Mouse (Mus musculus): ENCODE data around the gene Gm21190. TPM values are rescaled to one million over a fixed set of nuclear protein-coding genes. Genes with fewer than 3 reads are reported as not detected.
"Not testable (repeated sequence)": the region's sequence is repeated elsewhere in the genome, so short reads cannot be mapped to it uniquely, and the experiment has no call there.

The Gm21190 gene
- polyA plus RNA-seq, 1 experiment from 2014 or later, result not detected

DNA sequence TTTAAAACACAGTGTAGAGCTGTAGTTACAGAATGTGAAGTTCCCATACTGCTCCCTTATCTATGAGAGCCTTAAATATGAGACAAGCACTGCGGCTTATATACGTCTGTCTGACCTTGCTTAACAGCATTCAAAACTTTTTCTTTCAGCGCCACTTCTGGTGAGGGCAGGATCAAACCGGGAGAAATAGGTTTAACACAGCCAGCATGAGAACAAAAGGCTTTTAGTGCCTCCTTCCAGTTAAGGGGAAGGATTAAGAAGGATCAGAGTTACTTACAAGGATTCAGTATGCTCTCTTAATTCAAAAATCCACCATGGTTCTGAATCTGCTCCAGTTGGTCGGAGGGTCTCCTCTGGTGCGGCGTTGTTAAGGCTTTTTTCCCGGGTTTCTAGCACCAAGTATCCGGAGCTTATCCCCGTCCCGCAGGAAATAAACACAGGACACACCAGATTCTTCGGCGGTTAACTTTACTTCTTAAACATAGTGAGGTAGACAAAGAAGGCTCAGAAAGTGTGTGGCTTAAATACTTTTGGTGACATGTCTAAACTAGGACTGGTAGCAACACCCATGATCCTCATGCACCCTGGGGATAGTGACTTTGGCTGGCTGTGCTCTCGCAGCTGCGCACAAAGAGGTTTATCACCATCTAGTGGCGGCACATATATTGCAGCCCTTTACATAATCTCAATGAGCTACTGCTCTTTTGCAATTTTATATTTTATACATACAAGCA is 22.3 kb downstream of the Gm21190 start:
- Histone ChIP-seq H3K27me3 (ENCODE audit: control insufficient read depth, insufficient read depth, low read length) (no peaks in the 10 kb centered on the region), H3K27ac (ENCODE audit: low read length) (no peak overlapping the region), H3K4me1 (ENCODE audit: control insufficient read depth, insufficient read depth, low read length) (no peaks in the 10 kb centered on the region), H3K9ac (replicated peaks; ENCODE audit: low read depth, low read length) (no peak overlapping the region), H3K4me2 (replicated peaks; ENCODE audit: low read depth, low read length) (0 out of 2 replicates have a peak overlapping the region, but pooled peaks have one; percentile 3), H3K9me3 (ENCODE audit: control insufficient read depth, low read depth, low read length) (peaks cover 7% of the 10 kb centered on the region), H3K36me3 (ENCODE audit: control insufficient read depth, insufficient read depth, low read length) (no peaks in the 10 kb centered on the region), H3K4me3 (ENCODE audit: low read depth, low read length) (no peak overlapping the region)
- 44% methylated on average over 16 of the region's 16 CpGs for WGBS
- ATAC-seq (ENCODE audit: insufficient number of reproducible peaks, insufficient read depth, low FRiP score, low read depth), result peak; percentile 76; the same call in 1 of the 2 replicates

DNA sequence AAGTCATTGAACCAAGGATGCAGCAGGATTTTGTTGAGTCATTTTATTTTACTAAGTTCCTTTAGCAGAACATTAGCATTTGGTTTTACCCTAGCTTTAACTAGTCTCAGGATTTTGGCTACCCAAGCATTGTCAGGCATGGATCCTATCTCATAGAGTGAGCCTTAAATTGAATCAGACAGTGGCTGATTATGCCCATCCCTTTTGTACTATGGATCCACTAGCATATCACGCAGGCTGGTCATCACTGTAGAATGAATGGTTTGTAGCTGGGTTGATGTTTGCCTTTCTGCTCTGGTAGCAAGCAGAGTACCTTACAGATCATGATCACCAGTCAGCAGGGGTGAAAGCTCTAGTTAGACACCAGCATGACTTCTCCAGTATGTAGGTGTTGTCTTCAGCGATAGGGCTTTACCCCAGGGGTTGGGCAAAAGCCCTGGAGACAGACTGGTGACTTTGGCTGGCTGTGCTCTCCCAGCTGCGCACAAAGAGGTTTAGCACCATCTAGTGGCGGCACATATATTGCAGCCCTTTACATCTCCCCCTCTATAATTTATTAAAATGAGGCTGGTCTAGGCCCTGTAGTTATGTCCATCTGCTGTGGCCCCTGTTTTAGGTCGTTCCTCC is 30.1 kb downstream of the Gm21190 start:
- H3K27me3 ChIP-seq (ENCODE audit: control insufficient read depth, insufficient read depth, low read length); H3K4me2 ChIP-seq (replicated peaks; ENCODE audit: low read depth, low read length); H3K9ac ChIP-seq (replicated peaks; ENCODE audit: low read depth, low read length); H3K4me1 ChIP-seq (ENCODE audit: control insufficient read depth, insufficient read depth, low read length); H3K9me3 ChIP-seq (ENCODE audit: control insufficient read depth, low read depth, low read length); H3K27ac ChIP-seq (ENCODE audit: low read length); H3K4me3 ChIP-seq (ENCODE audit: low read depth, low read length); H3K36me3 ChIP-seq (ENCODE audit: control insufficient read depth, insufficient read depth, low read length): not testable (repeated sequence)
- ATAC-seq (ENCODE audit: insufficient number of reproducible peaks, insufficient read depth, low FRiP score, low read depth), result peak; percentile 87
- 35% methylated on average over 5 of the region's 5 CpGs for WGBS

DNA sequence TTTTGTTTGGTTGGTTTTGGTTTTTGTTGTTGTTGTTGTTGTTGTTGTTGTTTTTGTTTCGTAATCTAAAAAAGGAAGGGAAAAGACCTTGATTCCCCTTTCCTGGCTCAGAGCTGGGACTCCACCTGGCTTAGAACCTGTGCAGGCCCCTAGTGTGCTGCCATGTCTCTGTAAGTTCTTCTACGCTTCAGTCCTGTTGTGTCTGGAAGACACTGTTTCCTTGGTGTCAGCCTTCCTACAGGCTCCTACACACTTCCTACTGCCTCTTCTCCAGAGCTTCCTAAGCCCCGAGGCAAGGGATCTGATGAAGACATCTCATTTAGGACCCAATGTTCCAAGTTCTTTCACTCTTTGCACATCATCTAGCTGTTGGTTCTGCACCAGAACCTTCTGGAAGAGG is 30.7 kb downstream of the Gm21190 start:
- WGBS, result 73% methylated on average over 3 of the region's 3 CpGs
- H3K4me3 ChIP-seq (ENCODE audit: low read depth, low read length); H3K36me3 ChIP-seq (ENCODE audit: control insufficient read depth, insufficient read depth, low read length); H3K27ac ChIP-seq (ENCODE audit: low read length); H3K9ac ChIP-seq (replicated peaks; ENCODE audit: low read depth, low read length); H3K4me2 ChIP-seq (replicated peaks; ENCODE audit: low read depth, low read length); H3K9me3 ChIP-seq (ENCODE audit: control insufficient read depth, low read depth, low read length); H3K27me3 ChIP-seq (ENCODE audit: control insufficient read depth, insufficient read depth, low read length); H3K4me1 ChIP-seq (ENCODE audit: control insufficient read depth, insufficient read depth, low read length): not testable (repeated sequence)
- ATAC-seq (ENCODE audit: insufficient number of reproducible peaks, insufficient read depth, low FRiP score, low read depth), result 0 out of 2 replicates have a peak, but pooled peaks have one; percentile 33

DNA sequence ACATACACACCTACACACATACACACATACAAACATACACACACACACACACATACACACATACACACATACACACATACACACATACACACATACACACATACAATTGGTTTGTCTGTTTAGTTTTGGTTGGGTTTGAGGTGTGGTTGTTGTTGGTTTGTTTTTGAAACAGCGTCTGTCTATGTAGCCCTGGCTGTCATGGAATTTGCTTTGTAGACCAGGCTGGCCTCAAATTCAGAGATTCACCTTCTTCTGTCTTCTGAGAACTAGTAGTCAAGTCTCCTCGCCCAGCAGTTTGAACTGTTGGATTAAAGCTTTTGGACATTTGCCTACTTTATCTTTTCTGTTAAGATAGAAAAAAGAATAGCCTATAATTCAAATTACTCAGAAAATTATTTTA is 38.1 kb downstream of the Gm21190 start:
- H3K4me2 ChIP-seq (replicated peaks; ENCODE audit: low read depth, low read length); H3K9ac ChIP-seq (replicated peaks; ENCODE audit: low read depth, low read length); H3K27me3 ChIP-seq (ENCODE audit: control insufficient read depth, insufficient read depth, low read length); H3K4me1 ChIP-seq (ENCODE audit: control insufficient read depth, insufficient read depth, low read length); H3K9me3 ChIP-seq (ENCODE audit: control insufficient read depth, low read depth, low read length); H3K36me3 ChIP-seq (ENCODE audit: control insufficient read depth, insufficient read depth, low read length); H3K4me3 ChIP-seq (ENCODE audit: low read depth, low read length); H3K27ac ChIP-seq (ENCODE audit: low read length): not testable (repeated sequence)
- ATAC-seq (ENCODE audit: insufficient number of reproducible peaks, insufficient read depth, low FRiP score, low read depth), result 0 out of 2 replicates have a peak, but pooled peaks have one; percentile 58
- 53% methylated on average over 2 of the region's 2 CpGs for WGBS

DNA sequence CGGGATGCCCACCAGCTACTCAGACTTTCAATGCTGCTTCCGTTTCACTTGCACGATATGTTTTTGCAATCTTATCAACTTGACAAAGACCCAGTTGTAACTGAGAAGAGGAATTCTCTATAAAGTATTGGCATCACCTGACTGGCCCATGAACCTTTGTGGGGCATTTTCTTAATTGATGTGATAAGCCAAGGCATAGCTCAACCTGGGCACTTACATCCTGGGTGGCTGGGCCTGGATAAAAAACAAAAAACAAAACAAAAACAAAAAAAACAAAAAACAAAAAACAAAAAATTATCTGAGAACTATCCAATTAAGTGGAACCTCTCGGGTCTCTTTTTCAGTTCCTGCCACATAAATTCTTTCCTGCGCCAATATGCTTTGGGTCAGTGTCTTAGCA is 40.3 kb downstream of the Gm21190 start:
- Histone ChIP-seq H3K27me3 (ENCODE audit: control insufficient read depth, insufficient read depth, low read length) (no peaks in the 10 kb centered on the region), H3K27ac (ENCODE audit: low read length) (no peak overlapping the region), H3K4me3 (ENCODE audit: low read depth, low read length) (no peak overlapping the region), H3K9ac (replicated peaks; ENCODE audit: low read depth, low read length) (no peak overlapping the region), H3K4me2 (replicated peaks; ENCODE audit: low read depth, low read length) (no peak overlapping the region), H3K36me3 (ENCODE audit: control insufficient read depth, insufficient read depth, low read length) (no peaks in the 10 kb centered on the region), H3K4me1 (ENCODE audit: control insufficient read depth, insufficient read depth, low read length) (no peaks in the 10 kb centered on the region), H3K9me3 (ENCODE audit: control insufficient read depth, low read depth, low read length) (no peaks in the 10 kb centered on the region; the same call in 1 of the 2 replicates)
- WGBS, result 82% methylated on average over 5 of the region's 5 CpGs
- ATAC-seq (ENCODE audit: insufficient number of reproducible peaks, insufficient read depth, low FRiP score, low read depth), result peak; percentile 75; the same call in 1 of the 2 replicates

DNA sequence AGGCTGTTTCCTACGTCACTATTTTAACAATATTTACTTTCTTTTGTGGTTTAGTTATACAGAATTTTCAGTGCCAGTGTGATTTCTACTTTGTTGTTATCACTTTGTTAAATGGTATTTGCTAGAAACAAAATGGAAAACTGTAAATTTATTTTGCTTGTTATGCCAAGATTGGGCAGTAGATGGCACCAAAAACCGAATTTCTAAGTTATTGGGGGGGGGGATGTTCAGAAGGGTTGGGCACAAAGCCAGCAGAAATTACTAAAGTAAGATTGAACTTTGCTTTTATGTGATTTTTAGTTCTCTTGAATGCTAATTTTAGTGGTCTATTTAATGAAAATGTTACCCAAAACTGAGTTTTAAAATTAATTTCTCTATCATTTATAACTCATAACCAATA is 44.4 kb downstream of the Gm21190 start:
- 26% methylated on average over 2 of the region's 2 CpGs for WGBS
- not testable (repeated sequence) for H3K27me3 ChIP-seq (ENCODE audit: control insufficient read depth, insufficient read depth, low read length); H3K9ac ChIP-seq (replicated peaks; ENCODE audit: low read depth, low read length); H3K36me3 ChIP-seq (ENCODE audit: control insufficient read depth, insufficient read depth, low read length); H3K9me3 ChIP-seq (ENCODE audit: control insufficient read depth, low read depth, low read length); H3K4me1 ChIP-seq (ENCODE audit: control insufficient read depth, insufficient read depth, low read length); ATAC-seq (ENCODE audit: insufficient number of reproducible peaks, insufficient read depth, low FRiP score, low read depth); H3K4me3 ChIP-seq (ENCODE audit: low read depth, low read length); H3K4me2 ChIP-seq (replicated peaks; ENCODE audit: low read depth, low read length); H3K27ac ChIP-seq (ENCODE audit: low read length)

DNA sequence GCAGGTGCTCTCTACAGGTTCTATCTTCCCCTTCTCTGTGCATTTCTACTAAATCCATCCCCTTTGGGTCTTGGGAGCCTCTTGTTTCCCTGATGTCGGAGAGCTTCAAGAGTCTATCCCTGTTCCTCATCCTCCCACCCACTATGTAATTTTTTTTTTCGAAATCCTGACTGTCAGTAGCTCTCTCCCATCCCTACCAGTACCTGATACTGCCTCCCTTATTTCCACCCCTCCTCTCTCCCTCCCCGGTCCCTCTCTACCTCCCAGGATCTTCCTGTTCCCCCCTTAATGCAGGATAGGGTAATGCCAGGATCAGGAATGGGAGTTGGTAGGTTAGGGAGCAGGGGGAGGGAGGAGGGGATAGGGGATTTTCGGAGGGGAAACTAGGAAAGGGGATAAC is 45.4 kb downstream of the Gm21190 start:
- H3K4me1 ChIP-seq (ENCODE audit: control insufficient read depth, insufficient read depth, low read length); H3K27me3 ChIP-seq (ENCODE audit: control insufficient read depth, insufficient read depth, low read length); H3K4me2 ChIP-seq (replicated peaks; ENCODE audit: low read depth, low read length); H3K4me3 ChIP-seq (ENCODE audit: low read depth, low read length); H3K9me3 ChIP-seq (ENCODE audit: control insufficient read depth, low read depth, low read length); H3K9ac ChIP-seq (replicated peaks; ENCODE audit: low read depth, low read length); H3K27ac ChIP-seq (ENCODE audit: low read length); ATAC-seq (ENCODE audit: insufficient number of reproducible peaks, insufficient read depth, low FRiP score, low read depth); H3K36me3 ChIP-seq (ENCODE audit: control insufficient read depth, insufficient read depth, low read length): not testable (repeated sequence)
- WGBS, result 53% methylated on average over 4 of the region's 4 CpGs

DNA sequence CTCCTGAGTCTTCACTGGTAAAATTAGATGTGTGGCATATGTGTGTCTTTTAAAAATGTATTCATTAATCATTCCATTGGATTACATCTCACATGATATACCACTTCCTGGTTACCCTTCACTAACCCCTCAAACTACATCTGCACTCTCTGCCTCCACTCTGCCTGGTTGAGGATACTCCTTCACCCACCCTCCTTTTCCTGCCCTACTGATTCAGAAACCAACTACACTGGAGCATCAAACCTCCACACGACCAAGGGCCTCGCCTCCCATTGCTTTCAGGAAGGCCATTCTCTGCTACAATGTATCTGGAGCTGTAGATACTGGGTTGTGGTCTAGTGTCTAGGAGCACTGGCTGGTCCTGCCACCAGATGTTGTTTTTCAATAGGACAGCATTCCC is 46.2 kb downstream of the Gm21190 start:
- not testable (repeated sequence) for H3K9me3 ChIP-seq (ENCODE audit: control insufficient read depth, low read depth, low read length); H3K36me3 ChIP-seq (ENCODE audit: control insufficient read depth, insufficient read depth, low read length); ATAC-seq (ENCODE audit: insufficient number of reproducible peaks, insufficient read depth, low FRiP score, low read depth); H3K27me3 ChIP-seq (ENCODE audit: control insufficient read depth, insufficient read depth, low read length); H3K4me1 ChIP-seq (ENCODE audit: control insufficient read depth, insufficient read depth, low read length); H3K9ac ChIP-seq (replicated peaks; ENCODE audit: low read depth, low read length); H3K4me3 ChIP-seq (ENCODE audit: low read depth, low read length); H3K27ac ChIP-seq (ENCODE audit: low read length); H3K4me2 ChIP-seq (replicated peaks; ENCODE audit: low read depth, low read length)
- 60% methylated on average over 2 of the region's 2 CpGs for WGBS
